Mouse (Mus musculus): ENCODE data around the gene Gtf3a. TPM values are rescaled to one million over a fixed set of nuclear protein-coding genes. Genes with fewer than 3 reads are reported as not detected.
"Not testable (repeated sequence)": the region's sequence is repeated elsewhere in the genome, so short reads cannot be mapped to it uniquely, and the experiment has no call there.

The Gtf3a gene
- polyA plus RNA-seq, 1 experiment from 2014 or later: 128 TPM

DNA sequence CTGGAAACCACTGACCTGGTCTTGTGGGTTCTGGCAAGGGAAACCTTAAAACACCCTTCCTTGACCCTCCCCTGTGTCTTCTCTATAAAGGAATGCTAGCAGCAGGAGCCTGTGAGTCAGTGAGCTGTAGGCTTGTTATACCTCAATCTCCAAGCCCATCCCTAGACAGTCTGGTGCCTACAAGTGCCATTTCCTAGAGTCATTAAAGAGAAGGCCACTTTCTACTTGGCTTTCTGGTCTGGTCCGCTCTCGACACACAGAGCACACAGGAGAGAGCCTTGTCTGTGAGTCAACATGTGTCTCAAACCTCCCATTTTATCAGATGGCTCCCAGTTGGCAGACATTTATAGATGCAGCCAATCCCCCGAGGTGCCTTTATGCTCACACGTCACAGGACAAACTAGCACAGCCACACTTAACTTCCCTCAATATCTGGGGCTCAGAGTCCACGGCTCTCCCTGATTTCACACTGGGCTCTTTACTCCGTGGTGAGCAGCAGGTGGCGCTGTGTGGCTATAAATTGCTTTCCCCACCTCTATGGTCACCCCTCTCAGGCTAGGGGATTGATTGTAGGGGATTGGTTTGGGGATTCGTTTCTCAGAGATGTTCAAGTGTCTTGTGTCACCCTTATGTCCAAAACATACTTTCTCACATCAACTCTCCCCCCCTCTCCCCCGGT, 34.2 kb upstream of the Gtf3a start:
- Histone ChIP-seq H3K9me3 (ENCODE audit: low read length) (no peaks in the 10 kb centered on the region), H3K4me1 (ENCODE audit: insufficient read depth, low read length) (peaks cover 9% of the 10 kb centered on the region; the same call in 1 of the 2 replicates), H3K27ac (ENCODE audit: low read length) (no peak overlapping the region), H3K27me3 (ENCODE audit: insufficient read depth, low read length) (no peaks in the 10 kb centered on the region), H3K9ac (replicated peaks; ENCODE audit: low read length) (no peak overlapping the region), H3K4me2 (replicated peaks; ENCODE audit: low read depth, low read length) (no peak overlapping the region), H3K36me3 (ENCODE audit: insufficient read depth, low read length) (no peaks in the 10 kb centered on the region), H3K4me3 (ENCODE audit: low read length) (no peak overlapping the region)
- 23% methylated on average over 9 of the region's 9 CpGs for WGBS
- 0 out of 2 replicates have a peak, but pooled peaks have one; percentile 64 for ATAC-seq (ENCODE audit: low FRiP score, low TSS enrichment)

DNA sequence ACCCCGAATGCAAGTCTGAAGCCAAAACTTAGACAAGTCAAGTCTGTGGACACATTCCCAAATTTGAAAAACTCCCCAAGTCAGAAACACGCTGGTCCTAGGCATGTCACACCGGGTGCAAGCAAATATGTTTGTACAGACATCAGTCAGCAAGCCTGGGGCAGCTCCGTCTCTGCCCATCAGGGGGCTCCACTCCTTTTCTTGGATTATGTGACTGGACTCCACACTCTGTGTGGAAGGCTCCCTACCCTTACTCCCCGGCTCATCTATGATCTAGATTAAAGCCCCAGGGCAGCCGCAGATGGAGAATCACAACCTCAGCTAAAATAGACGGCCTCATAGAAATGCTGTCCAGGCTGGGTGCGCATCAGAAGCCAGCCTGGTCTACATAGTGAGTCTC, 32.2 kb upstream of the Gtf3a start:
- H3K36me3 ChIP-seq (ENCODE audit: insufficient read depth, low read length): no peaks in the 10 kb centered on the region
- H3K9me3 ChIP-seq (ENCODE audit: low read length): no peaks in the 10 kb centered on the region
- H3K27me3 ChIP-seq (ENCODE audit: insufficient read depth, low read length): peaks cover 4% of the 10 kb centered on the region; the same call in 1 of the 2 replicates
- H3K4me1 ChIP-seq (ENCODE audit: insufficient read depth, low read length): peaks cover 24% of the 10 kb centered on the region
- no peak overlapping the region for H3K4me2 ChIP-seq (replicated peaks; ENCODE audit: low read depth, low read length)
- 76% methylated on average over 8 of the region's 8 CpGs for WGBS
- H3K9ac ChIP-seq (replicated peaks; ENCODE audit: low read length): no peak overlapping the region
- no peak overlapping the region for H3K4me3 ChIP-seq (ENCODE audit: low read length)
- no peak for ATAC-seq (ENCODE audit: low FRiP score, low TSS enrichment)
- no peak overlapping the region for H3K27ac ChIP-seq (ENCODE audit: low read length)

DNA sequence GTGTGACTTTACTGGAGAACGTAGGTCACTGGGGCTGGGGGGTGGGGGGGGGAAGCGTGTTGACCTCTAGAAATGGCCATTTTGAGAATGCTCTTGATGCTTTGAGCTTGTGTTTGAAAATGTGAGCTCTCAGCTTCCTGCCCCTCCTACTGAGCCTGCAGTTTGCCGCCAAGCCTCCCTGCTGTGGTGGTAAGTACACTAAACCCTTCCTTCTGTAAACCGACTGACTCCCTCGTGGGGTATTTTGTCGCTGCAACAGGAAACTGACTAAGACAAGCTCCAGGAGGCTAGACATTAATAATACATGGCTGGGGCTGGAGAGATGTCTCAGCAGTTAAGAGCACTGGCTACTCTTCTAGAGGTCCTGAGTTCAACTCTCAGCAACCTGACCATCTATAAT, 31.7 kb upstream of the Gtf3a start:
- 38% methylated on average over 6 of the region's 6 CpGs for WGBS
- no peak overlapping the region for H3K9ac ChIP-seq (replicated peaks; ENCODE audit: low read length)
- no peak for ATAC-seq (ENCODE audit: low FRiP score, low TSS enrichment)
- no peaks in the 10 kb centered on the region for H3K36me3 ChIP-seq (ENCODE audit: insufficient read depth, low read length)
- no peaks in the 10 kb centered on the region for H3K9me3 ChIP-seq (ENCODE audit: low read length)
- peaks cover 25% of the 10 kb centered on the region for H3K4me1 ChIP-seq (ENCODE audit: insufficient read depth, low read length)
- no peak overlapping the region for H3K27ac ChIP-seq (ENCODE audit: low read length)
- no peak overlapping the region for H3K4me2 ChIP-seq (replicated peaks; ENCODE audit: low read depth, low read length)
- peaks cover 4% of the 10 kb centered on the region; the same call in 1 of the 2 replicates for H3K27me3 ChIP-seq (ENCODE audit: insufficient read depth, low read length)
- no peak overlapping the region for H3K4me3 ChIP-seq (ENCODE audit: low read length)

DNA sequence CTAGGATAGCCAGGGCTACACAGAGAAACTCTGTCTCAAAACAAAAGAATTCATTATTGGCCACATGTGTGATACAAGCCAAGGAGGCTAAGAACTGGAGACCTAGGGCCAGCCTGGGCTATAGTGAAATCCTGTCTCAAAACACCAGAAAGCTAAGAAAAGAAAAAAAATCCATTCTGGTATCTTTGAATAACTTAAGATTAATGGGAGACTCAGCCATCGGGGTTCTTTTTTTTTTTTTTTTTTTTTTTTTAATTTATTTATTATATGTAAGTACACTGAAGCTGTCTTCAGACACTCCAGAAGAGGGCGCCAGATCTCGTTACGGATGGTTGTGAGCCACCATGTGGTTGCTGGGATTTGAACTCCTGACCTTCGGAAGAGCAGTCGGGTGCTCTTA, 31.1 kb upstream of the Gtf3a start:
- H3K9ac ChIP-seq (replicated peaks; ENCODE audit: low read length); H3K4me2 ChIP-seq (replicated peaks; ENCODE audit: low read depth, low read length); H3K27ac ChIP-seq (ENCODE audit: low read length); H3K27me3 ChIP-seq (ENCODE audit: insufficient read depth, low read length); H3K36me3 ChIP-seq (ENCODE audit: insufficient read depth, low read length); H3K9me3 ChIP-seq (ENCODE audit: low read length); ATAC-seq (ENCODE audit: low FRiP score, low TSS enrichment); H3K4me3 ChIP-seq (ENCODE audit: low read length): not testable (repeated sequence)
- WGBS: 90% methylated on average over 6 of the region's 6 CpGs
- H3K4me1 ChIP-seq (ENCODE audit: insufficient read depth, low read length): peaks cover 20% of the 10 kb centered on the region

GRCm38 (mm10) chr5:146919874-146920273, 28.6 kb upstream of the Gtf3a start:
- 9% methylated on average over 6 of the region's 6 CpGs for WGBS
- no peak for ATAC-seq (ENCODE audit: low FRiP score, low TSS enrichment)
- H3K4me3 ChIP-seq (ENCODE audit: low read length): peak overlapping the region; percentile 31

DNA sequence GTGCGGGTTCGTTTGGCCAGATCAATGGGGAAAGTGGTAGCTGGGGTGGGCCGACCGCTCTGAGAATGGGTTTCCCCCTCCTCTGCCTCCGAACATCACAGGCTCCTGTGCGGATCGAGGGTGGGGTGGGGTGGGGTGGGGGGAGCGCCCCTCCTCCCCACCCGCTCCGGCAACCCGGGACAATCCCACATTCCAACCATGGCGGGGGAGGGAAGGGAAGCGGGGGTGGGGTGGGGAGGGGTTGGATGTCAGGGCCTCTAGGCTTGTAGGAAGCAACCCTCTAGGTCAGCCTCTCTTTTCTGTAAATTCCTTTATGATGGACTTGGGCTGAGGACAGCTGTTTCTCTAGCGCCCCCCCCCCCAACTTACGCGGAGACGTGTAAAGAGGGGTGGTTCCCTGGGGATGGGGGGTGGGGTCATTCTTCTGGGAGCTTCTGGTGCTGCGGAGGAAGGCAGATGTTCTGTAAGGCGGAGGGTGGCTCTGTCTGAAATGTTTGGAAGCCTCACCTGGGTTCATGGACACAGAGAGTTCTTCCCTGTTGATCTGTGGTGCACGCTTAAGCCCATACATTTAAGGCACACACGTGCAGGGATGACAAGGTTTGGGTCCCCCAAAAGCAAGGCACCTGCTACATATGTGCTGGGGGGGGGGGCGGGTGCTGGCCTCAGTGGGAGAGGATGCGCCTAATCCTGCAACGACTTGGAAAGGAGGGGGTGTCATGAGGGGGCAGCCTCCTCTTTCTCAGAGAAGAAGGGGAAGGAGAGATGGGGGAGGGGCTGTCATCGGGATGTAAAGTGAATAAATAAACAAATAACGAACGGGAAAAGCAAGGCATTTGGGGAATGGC, 27.9 kb upstream of the Gtf3a start:
- peak; percentile 27; the same call in 1 of the 2 replicates for ATAC-seq (ENCODE audit: low FRiP score, low TSS enrichment)
- H3K4me3 ChIP-seq (ENCODE audit: low read length): peak overlapping the region; percentile 31
- H3K27ac ChIP-seq (ENCODE audit: low read length): no peak overlapping the region
- H3K4me1 ChIP-seq (ENCODE audit: insufficient read depth, low read length): peaks cover 16% of the 10 kb centered on the region
- peak overlapping the region; percentile 64 for H3K4me2 ChIP-seq (replicated peaks; ENCODE audit: low read depth, low read length)
- H3K9ac ChIP-seq (replicated peaks; ENCODE audit: low read length): no peak overlapping the region; the same call in 1 of the 2 replicates
- peaks cover 4% of the 10 kb centered on the region; the same call in 1 of the 2 replicates for H3K27me3 ChIP-seq (ENCODE audit: insufficient read depth, low read length)
- H3K36me3 ChIP-seq (ENCODE audit: insufficient read depth, low read length): no peaks in the 10 kb centered on the region
- WGBS: 2% methylated on average over 25 of the region's 27 CpGs
- H3K9me3 ChIP-seq (ENCODE audit: low read length): peaks cover 3% of the 10 kb centered on the region; the same call in 1 of the 2 replicates

More at GRCm38 (mm10) chr5:146919874-146920273, 28.6 kb upstream of the Gtf3a start:
- Histone ChIP-seq H3K4me1 (ENCODE audit: insufficient read depth, low read length) (peaks cover 16% of the 10 kb centered on the region), H3K9ac (replicated peaks; ENCODE audit: low read length) (no peak overlapping the region; the same call in 1 of the 2 replicates), H3K27me3 (ENCODE audit: insufficient read depth, low read length) (peaks cover 4% of the 10 kb centered on the region; the same call in 1 of the 2 replicates), H3K36me3 (ENCODE audit: insufficient read depth, low read length) (no peaks in the 10 kb centered on the region), H3K4me2 (replicated peaks; ENCODE audit: low read depth, low read length) (peak overlapping the region; percentile 64), H3K9me3 (ENCODE audit: low read length) (no peaks in the 10 kb centered on the region), H3K27ac (ENCODE audit: low read length) (no peak overlapping the region)

DNA sequence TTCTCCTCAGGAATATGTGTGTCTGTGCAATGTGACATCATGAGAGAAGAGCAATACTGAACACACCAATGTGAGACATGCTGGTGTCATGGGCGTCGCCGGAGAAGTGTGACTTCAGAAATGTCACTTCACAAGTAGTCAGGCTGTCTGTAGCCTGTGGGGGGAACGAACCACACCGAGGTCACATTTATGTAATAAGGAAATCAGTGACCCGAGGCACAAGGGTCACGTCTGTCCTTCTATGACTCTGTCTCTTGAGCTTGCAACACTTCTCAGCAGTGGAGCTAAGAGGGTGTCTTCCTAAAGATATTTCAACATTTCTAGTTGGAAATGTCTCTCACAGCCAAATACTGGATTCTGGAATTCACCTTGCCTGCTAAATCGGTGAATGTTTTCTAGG, 27.2 kb upstream of the Gtf3a start:
- 26% methylated on average over 8 of the region's 8 CpGs for WGBS

DNA sequence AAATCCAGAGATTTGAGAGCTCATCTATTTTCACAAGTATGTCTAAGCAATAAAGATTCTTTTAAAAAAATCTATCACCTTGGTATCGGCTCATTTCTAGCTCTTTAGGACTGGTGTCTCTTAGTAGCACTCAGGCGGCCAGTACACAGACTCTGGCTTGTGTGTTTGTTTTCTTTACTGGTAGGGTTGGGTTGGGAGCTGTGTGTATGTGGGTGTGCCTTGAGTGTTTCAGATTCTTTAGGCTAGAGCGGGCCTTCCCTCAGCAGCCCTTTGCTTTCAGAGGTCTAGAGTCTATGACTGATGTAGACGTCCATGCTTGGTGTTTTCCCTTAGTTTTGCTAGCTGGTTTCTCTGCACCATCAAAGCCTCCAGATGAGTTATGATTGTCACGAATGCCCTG, 24.9 kb upstream of the Gtf3a start:
- WGBS: 49% methylated on average over 5 of the region's 5 CpGs
- peaks cover 16% of the 10 kb centered on the region for H3K4me1 ChIP-seq (ENCODE audit: insufficient read depth, low read length)
- no peak; the same call in 1 of the 2 replicates for ATAC-seq (ENCODE audit: low FRiP score, low TSS enrichment)
- H3K4me2 ChIP-seq (replicated peaks; ENCODE audit: low read depth, low read length): no peak overlapping the region
- no peak overlapping the region for H3K9ac ChIP-seq (replicated peaks; ENCODE audit: low read length)
- peaks cover 4% of the 10 kb centered on the region; the same call in 1 of the 2 replicates for H3K27me3 ChIP-seq (ENCODE audit: insufficient read depth, low read length)
- no peak overlapping the region for H3K27ac ChIP-seq (ENCODE audit: low read length)
- peaks cover 3% of the 10 kb centered on the region; the same call in 1 of the 2 replicates for H3K9me3 ChIP-seq (ENCODE audit: low read length)
- H3K4me3 ChIP-seq (ENCODE audit: low read length): no peak overlapping the region
- H3K36me3 ChIP-seq (ENCODE audit: insufficient read depth, low read length): no peaks in the 10 kb centered on the region

More for the DNA sequence above, 27.2 kb upstream of the Gtf3a start:
- H3K4me1 ChIP-seq (ENCODE audit: insufficient read depth, low read length): peaks cover 16% of the 10 kb centered on the region
- ATAC-seq (ENCODE audit: low FRiP score, low TSS enrichment): no peak
- H3K9ac ChIP-seq (replicated peaks; ENCODE audit: low read length): no peak overlapping the region
- peaks cover 3% of the 10 kb centered on the region; the same call in 1 of the 2 replicates for H3K9me3 ChIP-seq (ENCODE audit: low read length)
- peaks cover 4% of the 10 kb centered on the region; the same call in 1 of the 2 replicates for H3K27me3 ChIP-seq (ENCODE audit: insufficient read depth, low read length)
- no peak overlapping the region for H3K27ac ChIP-seq (ENCODE audit: low read length)
- H3K36me3 ChIP-seq (ENCODE audit: insufficient read depth, low read length): no peaks in the 10 kb centered on the region
- peak overlapping the region; percentile 64; the same call in 1 of the 2 replicates for H3K4me2 ChIP-seq (replicated peaks; ENCODE audit: low read depth, low read length)
- no peak overlapping the region for H3K4me3 ChIP-seq (ENCODE audit: low read length)

GRCm38 (mm10) chr5:146926673-146927072, 21.8 kb upstream of the Gtf3a start:
- no peaks in the 10 kb centered on the region for H3K4me1 ChIP-seq (ENCODE audit: insufficient read depth, low read length)
- H3K9me3 ChIP-seq (ENCODE audit: low read length): peaks cover 3% of the 10 kb centered on the region; the same call in 1 of the 2 replicates
- H3K36me3 ChIP-seq (ENCODE audit: insufficient read depth, low read length): no peaks in the 10 kb centered on the region
- H3K27ac ChIP-seq (ENCODE audit: low read length): no peak overlapping the region
- no peak for ATAC-seq (ENCODE audit: low FRiP score, low TSS enrichment)
- H3K27me3 ChIP-seq (ENCODE audit: insufficient read depth, low read length): no peaks in the 10 kb centered on the region
- WGBS: 89% methylated on average over 5 of the region's 5 CpGs
- no peak overlapping the region for H3K4me2 ChIP-seq (replicated peaks; ENCODE audit: low read depth, low read length)
- no peak overlapping the region for H3K4me3 ChIP-seq (ENCODE audit: low read length)
- no peak overlapping the region for H3K9ac ChIP-seq (replicated peaks; ENCODE audit: low read length)

All from kidney, embryonic 16.5 days (tissue).